23 mouse cellular contexts compared by ENCODE assay signal in genomic region chr2:95131181-95131580, GRCm38 (mm10).
DNase-seq lines count a peak whose midpoint lies in the region; ATAC-seq and TF ChIP-seq lines count a peak whose summit lies in the region.
"Had no signal": no experiment of that assay in that cellular context is flagged by ENCODE, and none has a peak within 500 bp of the region (broad histone marks: within the 10 kb centered on the region; RNA-seq: fewer than 3 reads in every experiment).

No protein-coding gene starts in this region.

- ATAC-seq in cerebellum, adult (ENCODE audit: insufficient number of reproducible peaks, low FRiP score, low TSS enrichment) = peak; percentile 78
- peak; percentile 54; the same call in 1 of the 2 replicates for ATAC-seq in hindbrain, embryonic 16.5 days
- ATAC-seq in hindbrain, embryonic 14.5 days (ENCODE audit: low FRiP score) = no peak
- peak; percentile 82 for ATAC-seq in forebrain, embryonic 15.5 days (replicated peaks)
- no peak for ATAC-seq in kidney, embryonic 15.5 days (replicated peaks; ENCODE audit: low FRiP score)
- ATAC-seq: intestine, embryonic 15.5 days; Patski had no signal

- H3K4me2 ChIP-seq in hindbrain, embryonic 16.5 days (ENCODE audit: low read length) = no peak overlapping the region
- no peak overlapping the region for H3K4me2 ChIP-seq in hindbrain, embryonic 14.5 days (replicated peaks)
- no peak overlapping the region for H3K4me2 ChIP-seq in forebrain, embryonic 15.5 days (replicated peaks)
- no peak overlapping the region for H3K4me2 ChIP-seq in kidney, embryonic 15.5 days
- H3K4me2 ChIP-seq: embryonic facial prominence, embryonic 12.5 days; intestine, embryonic 15.5 days; limb, embryonic 13.5 days; liver, embryonic 13.5 days; lung, embryonic 14.5 days; neural tube, embryonic 12.5 days had no signal

- H3K4me3 ChIP-seq in hindbrain, embryonic 16.5 days (ENCODE audit: low read length) = no peak overlapping the region
- H3K4me3 ChIP-seq in hindbrain, embryonic 14.5 days (replicated peaks; ENCODE audit: low read length) = no peak overlapping the region
- H3K4me3 ChIP-seq in cerebellum, adult 2 months (replicated peaks; ENCODE audit: insufficient read depth, low read depth, low read length) = no peak overlapping the region
- H3K4me3 ChIP-seq in forebrain, embryonic 15.5 days = no peak overlapping the region
- H3K4me3 ChIP-seq in kidney, embryonic 15.5 days (replicated peaks) = no peak overlapping the region
- H3K4me3 ChIP-seq: embryonic facial prominence, embryonic 12.5 days; erythroblast, embryonic 14.5 days; heart, adult 2 months; intestine, embryonic 15.5 days; limb, embryonic 13.5 days; liver, embryonic 13.5 days; neural tube, embryonic 12.5 days had no signal

- WGBS in hindbrain, embryonic 16.5 days = 52% methylated on average over 2 of the region's 2 CpGs
- 77% methylated on average over 2 of the region's 2 CpGs for WGBS in hindbrain, embryonic 14.5 days
- 33% methylated on average over 2 of the region's 2 CpGs for WGBS in cerebellum, adult 2 months
- WGBS in forebrain, embryonic 15.5 days = 53% methylated on average over 2 of the region's 2 CpGs
- WGBS in kidney, embryonic 15.5 days = 74% methylated on average over 2 of the region's 2 CpGs

- H3K27me3 ChIP-seq in hindbrain, embryonic 16.5 days (replicated peaks; ENCODE audit: control insufficient read depth, insufficient read depth, low read length) = no peaks in the 10 kb centered on the region
- no peaks in the 10 kb centered on the region for H3K27me3 ChIP-seq in hindbrain, embryonic 14.5 days (ENCODE audit: control insufficient read depth, insufficient read depth, low read length)
- no peaks in the 10 kb centered on the region for H3K27me3 ChIP-seq in cerebellum, adult 2 months (ENCODE audit: control insufficient read depth, insufficient read depth, low read length)
- no peaks in the 10 kb centered on the region for H3K27me3 ChIP-seq in forebrain, embryonic 15.5 days
- no peaks in the 10 kb centered on the region for H3K27me3 ChIP-seq in kidney, embryonic 15.5 days
- H3K27me3 ChIP-seq: embryonic facial prominence, embryonic 12.5 days; intestine, embryonic 15.5 days; liver, embryonic 13.5 days; neural tube, embryonic 12.5 days; Patski had no signal

- no peak overlapping the region for H3K9ac ChIP-seq in hindbrain, embryonic 16.5 days (ENCODE audit: low read depth, low read length)
- H3K9ac ChIP-seq in hindbrain, embryonic 14.5 days = no peak overlapping the region
- no peak overlapping the region for H3K9ac ChIP-seq in forebrain, embryonic 15.5 days (replicated peaks)
- H3K9ac ChIP-seq in kidney, embryonic 15.5 days = no peak overlapping the region
- H3K9ac ChIP-seq: embryonic facial prominence, embryonic 12.5 days; intestine, embryonic 15.5 days; limb, embryonic 13.5 days; liver, embryonic 13.5 days; lung, embryonic 14.5 days; neural tube, embryonic 12.5 days had no signal

- H3K4me1 ChIP-seq in hindbrain, embryonic 16.5 days (ENCODE audit: control insufficient read depth, insufficient read depth, low read depth, low read length) = no peaks in the 10 kb centered on the region
- no peaks in the 10 kb centered on the region for H3K4me1 ChIP-seq in hindbrain, embryonic 14.5 days (replicated peaks; ENCODE audit: control insufficient read depth, insufficient read depth, low read length)
- H3K4me1 ChIP-seq in cerebellum, adult 2 months (ENCODE audit: control insufficient read depth, insufficient read depth, low read length) = no peaks in the 10 kb centered on the region
- H3K4me1 ChIP-seq in forebrain, embryonic 15.5 days = no peaks in the 10 kb centered on the region
- H3K4me1 ChIP-seq in kidney, embryonic 15.5 days = no peaks in the 10 kb centered on the region
- H3K4me1 ChIP-seq: embryonic facial prominence, embryonic 12.5 days; intestine, embryonic 15.5 days; liver, embryonic 13.5 days; neural tube, embryonic 12.5 days had no signal

- no peak for TF ChIP-seq POLR2A in cerebellum, adult 2 months (IDR thresholded peaks at IDR 0.05; ENCODE audit: borderline replicate concordance, insufficient read depth, low read length)

- H3K27ac ChIP-seq in hindbrain, embryonic 16.5 days (ENCODE audit: low read depth, low read length) = no peak overlapping the region
- no peak overlapping the region for H3K27ac ChIP-seq in hindbrain, embryonic 14.5 days
- H3K27ac ChIP-seq in cerebellum, adult 2 months (ENCODE audit: insufficient read depth, low read length) = no peak overlapping the region
- no peak overlapping the region for H3K27ac ChIP-seq in forebrain, embryonic 15.5 days (replicated peaks)
- no peak overlapping the region for H3K27ac ChIP-seq in kidney, embryonic 15.5 days
- H3K27ac ChIP-seq: embryonic facial prominence, embryonic 12.5 days; heart, adult 2 months; intestine, embryonic 15.5 days; limb, embryonic 13.5 days; liver, embryonic 13.5 days; neural tube, embryonic 12.5 days had no signal

- no peak for DNase-seq in cerebellum, postnatal 4 days (ENCODE audit: low spot score in 2 of 2)
- no peak for DNase-seq in hindbrain, embryonic 14.5 days (ENCODE audit: low spot score)
- peak; percentile 26 to 77 for DNase-seq in cerebellum, adult 2 months
- no peak for DNase-seq in right cerebral cortex, postnatal 25 days
- DNase-seq: adrenal gland, postnatal 10 days; gastrocnemius, postnatal 14 days; heart, adult 2 months; heart, postnatal 36 days; kidney, adult 9 months; liver, embryonic 13.5 days; lung, embryonic 14.5 days; lung, postnatal 36 days; thymus, postnatal 14 days had no signal

- H3K36me3 ChIP-seq in hindbrain, embryonic 16.5 days (ENCODE audit: control insufficient read depth, insufficient read depth, low read length) = no peaks in the 10 kb centered on the region
- no peaks in the 10 kb centered on the region for H3K36me3 ChIP-seq in hindbrain, embryonic 14.5 days (replicated peaks; ENCODE audit: control insufficient read depth, insufficient read depth)
- H3K36me3 ChIP-seq in forebrain, embryonic 15.5 days = no peaks in the 10 kb centered on the region
- H3K36me3 ChIP-seq in kidney, embryonic 15.5 days = no peaks in the 10 kb centered on the region
- H3K36me3 ChIP-seq: embryonic facial prominence, embryonic 12.5 days; intestine, embryonic 15.5 days; limb, embryonic 13.5 days; liver, embryonic 13.5 days; neural tube, embryonic 12.5 days had no signal

- H3K9me3 ChIP-seq in hindbrain, embryonic 16.5 days (ENCODE audit: control insufficient read depth, low read length) = no peaks in the 10 kb centered on the region
- H3K9me3 ChIP-seq in hindbrain, embryonic 14.5 days (ENCODE audit: control insufficient read depth, low read length) = no peaks in the 10 kb centered on the region
- no peaks in the 10 kb centered on the region for H3K9me3 ChIP-seq in forebrain, embryonic 15.5 days
- no peaks in the 10 kb centered on the region for H3K9me3 ChIP-seq in kidney, embryonic 15.5 days (replicated peaks)
- H3K9me3 ChIP-seq: embryonic facial prominence, embryonic 12.5 days; intestine, embryonic 15.5 days; limb, embryonic 13.5 days; liver, embryonic 13.5 days; neural tube, embryonic 12.5 days had no signal

- TF ChIP-seq CTCF in cerebellum, adult 2 months (IDR thresholded peaks at IDR 0.05; ENCODE audit: borderline replicate concordance, insufficient read depth, low read depth, low read length) = no peak

Comparison
In these comparisons a context has a peak if more than half of its experiments do, and no peak if none do; other contexts are left out.
1. ATAC-seq: peak in cerebellum, adult (single experiment), hindbrain, embryonic 16.5 days (single experiment) and forebrain, embryonic 15.5 days (single experiment); none in hindbrain, embryonic 14.5 days (single experiment) and kidney, embryonic 15.5 days (single experiment).
2. DNase-seq: peak in cerebellum, adult 2 months (2 of 2); none in cerebellum, postnatal 4 days (0 of 2), hindbrain, embryonic 14.5 days (single experiment) and right cerebral cortex, postnatal 25 days (single experiment).